Mouse (Mus musculus): Measurements from ENCODE around the gene Tomm40l.

DNA sequence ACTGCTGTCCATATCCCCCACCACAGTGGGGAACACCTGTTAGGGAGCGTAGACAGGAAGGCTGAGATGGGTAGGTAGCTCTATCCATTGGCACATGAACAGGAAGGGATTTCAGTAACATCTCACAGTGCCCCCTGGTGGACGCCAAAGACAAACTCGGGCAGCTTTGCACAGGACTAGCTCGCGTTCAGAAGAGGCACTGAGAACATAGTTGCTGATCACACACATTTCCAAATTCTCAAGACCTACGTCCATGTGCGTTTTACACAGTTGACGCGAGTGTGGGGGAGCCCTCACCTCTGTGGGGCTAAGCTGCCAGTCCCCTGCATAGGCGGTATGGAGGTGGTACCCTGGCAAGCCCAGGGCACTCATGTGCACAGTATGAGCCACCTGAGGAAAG, 1.4 kb downstream of the Tomm40l start:
- TF ChIP-seq CTCF (IDR thresholded peaks at IDR 0.05; ENCODE audit: borderline replicate concordance, insufficient read depth, low read length) = peak; percentile 53; the same call in 1 of the 2 replicates
- no peak for TF ChIP-seq POLR2A (IDR thresholded peaks at IDR 0.05; ENCODE audit: low read depth, low read length)

Measured in embryonic fibroblast, embryonic 13.5 days (primary cell).